ENCODE assay signal across 27 mouse cellular contexts in genomic region chr2:128511291-128511690, GRCm38 (mm10).
"Had no signal": no experiment of that assay in that cellular context is flagged by ENCODE, and none has a peak within 500 bp of the region (broad histone marks: within the 10 kb centered on the region; RNA-seq: fewer than 3 reads in every experiment).

No protein-coding gene starts in this region.

- H3K36me3 ChIP-seq: embryonic facial prominence, embryonic 12.5 days; embryonic facial prominence, embryonic 13.5 days; embryonic facial prominence, embryonic 15.5 days; forebrain, embryonic 10.5 days; forebrain, embryonic 12.5 days; forebrain, embryonic 15.5 days had no signal

- H3K4me1 ChIP-seq: forebrain, embryonic 12.5 days; forebrain, embryonic 13.5 days had no signal

- H3K27me3 ChIP-seq: embryonic facial prominence, embryonic 12.5 days; embryonic facial prominence, embryonic 13.5 days; embryonic facial prominence, embryonic 15.5 days; forebrain, embryonic 12.5 days; forebrain, embryonic 13.5 days; forebrain, embryonic 15.5 days had no signal

- H3K9me3 ChIP-seq: embryonic facial prominence, embryonic 12.5 days; embryonic facial prominence, embryonic 13.5 days; embryonic facial prominence, embryonic 15.5 days; forebrain, embryonic 10.5 days; forebrain, embryonic 12.5 days; forebrain, embryonic 13.5 days; forebrain, embryonic 15.5 days had no signal

- DNase-seq: cerebellum, adult 2 months; cerebellum, adult 8-10 months; cerebellum, adult 9-10 months; cerebellum, adult 9-11 months; cerebellum, postnatal 10 days; cerebellum, postnatal 14 days; cerebellum, postnatal 25 days; cerebellum, postnatal 36 days; embryo, embryonic 11 days; forebrain, postnatal 0 days; gastrocnemius, adult 2 months; gastrocnemius, postnatal 10 days; gastrocnemius, postnatal 14 days; gastrocnemius, postnatal 25 days; gastrocnemius, postnatal 36 days; heart, adult 18-20 months; heart, adult 2 months had no signal

- H3K4me2 ChIP-seq: embryonic facial prominence, embryonic 12.5 days; embryonic facial prominence, embryonic 13.5 days; embryonic facial prominence, embryonic 15.5 days; forebrain, embryonic 12.5 days; forebrain, embryonic 13.5 days; forebrain, embryonic 15.5 days had no signal

- H3K9ac ChIP-seq: embryonic facial prominence, embryonic 12.5 days; embryonic facial prominence, embryonic 13.5 days; embryonic facial prominence, embryonic 15.5 days; forebrain, embryonic 12.5 days; forebrain, embryonic 13.5 days; forebrain, embryonic 15.5 days; forebrain, postnatal 0 days had no signal

- H3K27ac ChIP-seq: embryonic facial prominence, embryonic 12.5 days; embryonic facial prominence, embryonic 13.5 days; embryonic facial prominence, embryonic 15.5 days; forebrain, embryonic 10.5 days; forebrain, embryonic 12.5 days; forebrain, embryonic 13.5 days; forebrain, embryonic 15.5 days; gastrocnemius, adult 2 months; heart, adult 2 months had no signal

- H3K4me3 ChIP-seq: embryonic facial prominence, embryonic 12.5 days; embryonic facial prominence, embryonic 13.5 days; embryonic facial prominence, embryonic 15.5 days; erythroblast, embryonic 14.5 days; forebrain, embryonic 10.5 days; forebrain, embryonic 12.5 days; forebrain, embryonic 13.5 days; forebrain, embryonic 15.5 days; gastrocnemius, adult 2 months; heart, adult 2 months had no signal

- ATAC-seq: forebrain, embryonic 13.5 days; forebrain, embryonic 14.5 days; forebrain, embryonic 15.5 days; forebrain, embryonic 16.5 days; forebrain, postnatal 0 days had no signal
